Mouse (Mus musculus): Measurements from ENCODE around the gene Tmem41b.
A peak's percentile ranks its signal among the peaks of the same experiment; 100 is the strongest.
"Not testable (repeated sequence)": the region's sequence is repeated elsewhere in the genome, so short reads cannot be mapped to it uniquely, and the experiment has no call there.

Gene Tmem41b

GRCm38 (mm10) chr7:109986775-109987174 is at the start of gene Tmem41b:
Gene Tmem41b, minus strand, starts transcription at chr7:109986929.
- peak; percentile 3 for DNase-seq (ENCODE audit: low read depth in 2 of 2, low spot score in 2 of 2)

- DNase-seq (ENCODE audit: low read depth in 2 of 2, low spot score in 2 of 2), result no peak
Measured at GRCm38 (mm10) chr7:110030342-110030741, 43.6 kb upstream of the Tmem41b start.

- no peak for DNase-seq (ENCODE audit: low read depth in 2 of 2, low spot score in 2 of 2)
Measured at GRCm38 (mm10) chr7:110028826-110029225, 42.1 kb upstream of the Tmem41b start.

GRCm38 (mm10) chr7:110026594-110026993 is 39.9 kb upstream of the Tmem41b start:
- no peak for DNase-seq (ENCODE audit: low read depth in 2 of 2, low spot score in 2 of 2)

- DNase-seq (ENCODE audit: low read depth in 2 of 2, low spot score in 2 of 2), result no peak
Measured at GRCm38 (mm10) chr7:110023553-110023952, 36.8 kb upstream of the Tmem41b start.

- DNase-seq (ENCODE audit: low read depth in 2 of 2, low spot score in 2 of 2), result peak in 1 of 2 experiments; percentile 8
Measured at GRCm38 (mm10) chr7:110018631-110019482, 32.1 kb upstream of the Tmem41b start.

- DNase-seq (ENCODE audit: low read depth in 2 of 2, low spot score in 2 of 2), result peak; percentile 73 to 81
Measured at GRCm38 (mm10) chr7:110018117-110018630, 31.4 kb upstream of the Tmem41b start, which contains the start of gene Ipo7. Gene Ipo7, plus strand, starts transcription at chr7:110018274.

- DNase-seq (ENCODE audit: low read depth in 2 of 2, low spot score in 2 of 2), result no peak
Measured at GRCm38 (mm10) chr7:110014272-110014671, 27.5 kb upstream of the Tmem41b start.

GRCm38 (mm10) chr7:110011417-110011816 is 24.7 kb upstream of the Tmem41b start:
- DNase-seq (ENCODE audit: low read depth in 2 of 2, low spot score in 2 of 2), result no peak

- DNase-seq (ENCODE audit: low read depth in 2 of 2, low spot score in 2 of 2), result no peak
Measured at GRCm38 (mm10) chr7:110009084-110009483, 22.4 kb upstream of the Tmem41b start.

- DNase-seq (ENCODE audit: low read depth in 2 of 2, low spot score in 2 of 2), result no peak
Measured at GRCm38 (mm10) chr7:110008513-110008912, 21.8 kb upstream of the Tmem41b start.

GRCm38 (mm10) chr7:110006471-110007195 is 19.9 kb upstream of the Tmem41b start:
- DNase-seq (ENCODE audit: low read depth in 2 of 2, low spot score in 2 of 2), result no peak

- DNase-seq (ENCODE audit: low read depth in 2 of 2, low spot score in 2 of 2), result no peak
Measured at GRCm38 (mm10) chr7:110005976-110006375, 19.2 kb upstream of the Tmem41b start.

GRCm38 (mm10) chr7:110002968-110003367 is 16.2 kb upstream of the Tmem41b start:
- DNase-seq (ENCODE audit: low read depth in 2 of 2, low spot score in 2 of 2), result no peak

- no peak for DNase-seq (ENCODE audit: low read depth in 2 of 2, low spot score in 2 of 2)
Measured at GRCm38 (mm10) chr7:110002092-110002491, 15.4 kb upstream of the Tmem41b start.

GRCm38 (mm10) chr7:109998388-109998787 is 11.7 kb upstream of the Tmem41b start:
- DNase-seq (ENCODE audit: low read depth in 2 of 2, low spot score in 2 of 2), result no peak

- no peak for DNase-seq (ENCODE audit: low read depth in 2 of 2, low spot score in 2 of 2)
Measured at GRCm38 (mm10) chr7:109993157-109993959, 6.6 kb upstream of the Tmem41b start.

- DNase-seq (ENCODE audit: low read depth in 2 of 2, low spot score in 2 of 2), result no peak
Measured at GRCm38 (mm10) chr7:109991286-109991685, 4.6 kb upstream of the Tmem41b start.

- DNase-seq (ENCODE audit: low read depth in 2 of 2, low spot score in 2 of 2), result peak; percentile 99 to 100
Measured at GRCm38 (mm10) chr7:109986133-109986669, 528 bp downstream of the Tmem41b start.

GRCm38 (mm10) chr7:109985661-109986132 is 1.0 kb downstream of the Tmem41b start:
- DNase-seq (ENCODE audit: low read depth in 2 of 2, low spot score in 2 of 2), result no peak

- DNase-seq (ENCODE audit: low read depth in 2 of 2, low spot score in 2 of 2), result not testable (repeated sequence)
Measured at GRCm38 (mm10) chr7:109984608-109985007, 2.1 kb downstream of the Tmem41b start.

All from CD8-positive naive resting alpha-beta T cell, adult 2 months (primary cell).